Mouse (Mus musculus): ENCODE measurements around the gene Mael. TPM values are rescaled to one million over a fixed set of nuclear protein-coding genes. Genes with fewer than 3 reads are reported as not detected.
A peak's percentile ranks its signal among the peaks of the same experiment; 100 is the strongest.

Gene Mael
- not detected in 2 replicates for polyA plus RNA-seq (2015; fragmentation: Nextera tagmentation; extraction: Ambion mirVana)

GRCm38 (mm10) chr1:166238315-166238969 lies at the start of gene Mael:
Mael (minus strand) TSS chr1:166238747.
- no peak within 1 kb of the TSS for H3K4me3 ChIP-seq (replicated peaks; ENCODE audit: low read length)
- WGBS = 90% methylated on average over 53 of the region's 53 CpGs
- H3K9me3 ChIP-seq (ENCODE audit: control insufficient read depth, low read length) = peaks cover 4% of the 10 kb centered on the region; the same call in 1 of the 2 replicates
- no peaks in the 10 kb centered on the region for H3K36me3 ChIP-seq (ENCODE audit: control insufficient read depth, insufficient read depth)
- H3K4me2 ChIP-seq (ENCODE audit: low read length) = no peak within 1 kb of the TSS
- no peaks in the 10 kb centered on the region for H3K27me3 ChIP-seq (replicated peaks; ENCODE audit: control insufficient read depth, insufficient read depth, low read length)
- ATAC-seq = no peak
- no peaks in the 10 kb centered on the region for H3K4me1 ChIP-seq (replicated peaks; ENCODE audit: control insufficient read depth, insufficient read depth, low read length)
- no peak within 1 kb of the TSS for H3K27ac ChIP-seq (ENCODE audit: low read length)
- no peak within 1 kb of the TSS for H3K9ac ChIP-seq (replicated peaks; ENCODE audit: low read depth, low read length)

DNA sequence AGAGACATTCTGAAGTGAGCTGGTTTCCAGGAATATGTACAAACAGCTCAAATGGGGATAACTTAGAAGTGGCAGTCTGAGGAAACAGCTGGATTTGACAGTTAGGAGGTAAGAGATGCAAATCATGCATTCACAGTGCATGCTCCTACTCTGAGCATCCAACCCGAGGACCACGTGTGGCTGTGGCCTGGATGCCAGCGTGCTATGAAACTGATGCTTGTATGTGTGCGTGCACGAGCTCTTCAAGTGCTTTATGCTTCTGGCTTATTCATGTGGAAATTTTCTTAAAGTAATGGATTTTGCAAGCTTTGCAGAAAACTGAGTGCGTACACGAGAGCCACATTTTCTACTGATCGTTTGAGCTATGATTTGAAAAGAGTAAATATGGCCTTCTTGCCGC lies 47.7 kb upstream of the Mael start:
- H3K4me1 ChIP-seq (replicated peaks; ENCODE audit: control insufficient read depth, insufficient read depth, low read length) = peaks cover 39% of the 10 kb centered on the region
- no peak overlapping the region for H3K4me3 ChIP-seq (replicated peaks; ENCODE audit: low read length)
- no peak overlapping the region for H3K9ac ChIP-seq (replicated peaks; ENCODE audit: low read depth, low read length)
- H3K4me2 ChIP-seq (ENCODE audit: low read length) = peak overlapping the region; percentile 17
- peak overlapping the region; percentile 62 for H3K27ac ChIP-seq (ENCODE audit: low read length)
- no peak for ATAC-seq
- H3K36me3 ChIP-seq (ENCODE audit: control insufficient read depth, insufficient read depth) = no peaks in the 10 kb centered on the region
- H3K9me3 ChIP-seq (ENCODE audit: control insufficient read depth, low read length) = no peaks in the 10 kb centered on the region
- no peaks in the 10 kb centered on the region for H3K27me3 ChIP-seq (replicated peaks; ENCODE audit: control insufficient read depth, insufficient read depth, low read length)
- WGBS = 36% methylated on average over 9 of the region's 9 CpGs

GRCm38 (mm10) chr1:166284390-166284789 lies 45.8 kb upstream of the Mael start:
- 50% methylated on average over 8 of the region's 8 CpGs for WGBS
- no peak overlapping the region for H3K4me3 ChIP-seq (replicated peaks; ENCODE audit: low read length)
- no peaks in the 10 kb centered on the region for H3K27me3 ChIP-seq (replicated peaks; ENCODE audit: control insufficient read depth, insufficient read depth, low read length)
- peaks cover 53% of the 10 kb centered on the region for H3K4me1 ChIP-seq (replicated peaks; ENCODE audit: control insufficient read depth, insufficient read depth, low read length)
- H3K4me2 ChIP-seq (ENCODE audit: low read length) = 0 out of 2 replicates have a peak overlapping the region, but pooled peaks have one; percentile 8
- ATAC-seq = no peak
- H3K9me3 ChIP-seq (ENCODE audit: control insufficient read depth, low read length) = no peaks in the 10 kb centered on the region
- no peaks in the 10 kb centered on the region for H3K36me3 ChIP-seq (ENCODE audit: control insufficient read depth, insufficient read depth)
- H3K9ac ChIP-seq (replicated peaks; ENCODE audit: low read depth, low read length) = no peak overlapping the region
- peak overlapping the region; percentile 69 for H3K27ac ChIP-seq (ENCODE audit: low read length)

- Histone ChIP-seq H3K4me2 (ENCODE audit: low read length) (no peak overlapping the region), H3K27ac (ENCODE audit: low read length) (peak overlapping the region; percentile 58; the same call in 1 of the 2 replicates), H3K4me1 (replicated peaks; ENCODE audit: control insufficient read depth, insufficient read depth, low read length) (peaks cover 62% of the 10 kb centered on the region), H3K27me3 (replicated peaks; ENCODE audit: control insufficient read depth, insufficient read depth, low read length) (no peaks in the 10 kb centered on the region), H3K4me3 (replicated peaks; ENCODE audit: low read length) (no peak overlapping the region), H3K9ac (replicated peaks; ENCODE audit: low read depth, low read length) (no peak overlapping the region), H3K36me3 (ENCODE audit: control insufficient read depth, insufficient read depth) (no peaks in the 10 kb centered on the region), H3K9me3 (ENCODE audit: control insufficient read depth, low read length) (no peaks in the 10 kb centered on the region)
- ATAC-seq = no peak
- 37% methylated on average over 6 of the region's 6 CpGs for WGBS
These were observed 44.9 kb upstream of the Mael start for GRCm38 (mm10) chr1:166283451-166283850.

DNA sequence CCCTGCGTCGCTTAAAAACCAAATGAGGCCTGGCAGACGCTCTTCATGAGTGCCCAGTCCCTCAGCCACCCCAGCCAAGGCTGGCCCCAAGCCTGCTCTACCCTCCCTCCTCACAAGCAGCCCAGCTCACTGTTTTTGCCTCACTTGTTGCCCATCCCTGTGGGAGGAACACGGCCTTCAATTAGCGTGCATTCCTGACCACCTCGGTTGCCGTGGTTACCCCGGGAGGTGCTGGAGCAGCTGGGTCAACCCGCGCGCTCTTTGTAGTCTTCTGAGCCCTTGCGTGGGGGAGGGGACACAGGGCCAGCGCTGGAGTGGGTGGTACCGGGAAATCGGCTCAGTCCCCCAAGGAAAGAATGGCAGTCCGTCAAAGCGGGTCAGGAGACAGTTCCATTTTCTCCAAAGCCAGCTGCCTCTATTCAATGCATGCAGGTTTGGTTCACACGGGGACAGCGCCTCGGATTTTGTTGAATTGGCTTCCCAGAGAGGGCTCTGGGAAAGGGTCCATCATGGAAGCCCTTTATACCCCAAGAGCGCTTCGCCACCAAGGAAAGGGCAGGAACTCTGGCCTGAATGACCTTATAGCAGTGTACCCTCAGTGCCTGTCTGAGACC lies 44.2 kb upstream of the Mael start:
- peak overlapping the region; percentile 2; the same call in 1 of the 2 replicates for H3K9ac ChIP-seq (replicated peaks; ENCODE audit: low read depth, low read length)
- H3K4me1 ChIP-seq (replicated peaks; ENCODE audit: control insufficient read depth, insufficient read depth, low read length) = peaks cover 63% of the 10 kb centered on the region
- no peaks in the 10 kb centered on the region for H3K27me3 ChIP-seq (replicated peaks; ENCODE audit: control insufficient read depth, insufficient read depth, low read length)
- no peaks in the 10 kb centered on the region for H3K36me3 ChIP-seq (ENCODE audit: control insufficient read depth, insufficient read depth)
- peak; percentile 83 for ATAC-seq
- H3K4me3 ChIP-seq (replicated peaks; ENCODE audit: low read length) = no peak overlapping the region; the same call in 1 of the 2 replicates
- peak overlapping the region; percentile 37 for H3K4me2 ChIP-seq (ENCODE audit: low read length)
- WGBS = 1% methylated on average over 22 of the region's 22 CpGs
- peak overlapping the region; percentile 58 for H3K27ac ChIP-seq (ENCODE audit: low read length)
- H3K9me3 ChIP-seq (ENCODE audit: control insufficient read depth, low read length) = no peaks in the 10 kb centered on the region

- H3K4me3 ChIP-seq (replicated peaks; ENCODE audit: low read length) = no peak overlapping the region
- no peak for ATAC-seq
- H3K4me2 ChIP-seq (ENCODE audit: low read length) = no peak overlapping the region
- H3K9ac ChIP-seq (replicated peaks; ENCODE audit: low read depth, low read length) = no peak overlapping the region
- no peaks in the 10 kb centered on the region for H3K9me3 ChIP-seq (ENCODE audit: control insufficient read depth, low read length)
- H3K36me3 ChIP-seq (ENCODE audit: control insufficient read depth, insufficient read depth) = no peaks in the 10 kb centered on the region
- H3K4me1 ChIP-seq (replicated peaks; ENCODE audit: control insufficient read depth, insufficient read depth, low read length) = peaks cover 63% of the 10 kb centered on the region
- no peaks in the 10 kb centered on the region for H3K27me3 ChIP-seq (replicated peaks; ENCODE audit: control insufficient read depth, insufficient read depth, low read length)
- 0 out of 2 replicates have a peak overlapping the region, but pooled peaks have one; percentile 26 for H3K27ac ChIP-seq (ENCODE audit: low read length)
- 21% methylated on average over 3 of the region's 3 CpGs for WGBS
These were observed 43.3 kb upstream of the Mael start for GRCm38 (mm10) chr1:166281836-166282235.

- Histone ChIP-seq H3K27ac (ENCODE audit: low read length) (peak overlapping the region; percentile 58; the same call in 1 of the 2 replicates), H3K36me3 (ENCODE audit: control insufficient read depth, insufficient read depth) (no peaks in the 10 kb centered on the region), H3K9ac (replicated peaks; ENCODE audit: low read depth, low read length) (no peak overlapping the region), H3K27me3 (replicated peaks; ENCODE audit: control insufficient read depth, insufficient read depth, low read length) (no peaks in the 10 kb centered on the region), H3K9me3 (ENCODE audit: control insufficient read depth, low read length) (no peaks in the 10 kb centered on the region), H3K4me1 (replicated peaks; ENCODE audit: control insufficient read depth, insufficient read depth, low read length) (peaks cover 60% of the 10 kb centered on the region), H3K4me3 (replicated peaks; ENCODE audit: low read length) (no peak overlapping the region), H3K4me2 (ENCODE audit: low read length) (peak overlapping the region; percentile 4; the same call in 1 of the 2 replicates)
- WGBS = 5% methylated on average over 1 of the region's 1 CpGs
- ATAC-seq = no peak
These were observed 42.7 kb upstream of the Mael start for GRCm38 (mm10) chr1:166281287-166281686.

DNA sequence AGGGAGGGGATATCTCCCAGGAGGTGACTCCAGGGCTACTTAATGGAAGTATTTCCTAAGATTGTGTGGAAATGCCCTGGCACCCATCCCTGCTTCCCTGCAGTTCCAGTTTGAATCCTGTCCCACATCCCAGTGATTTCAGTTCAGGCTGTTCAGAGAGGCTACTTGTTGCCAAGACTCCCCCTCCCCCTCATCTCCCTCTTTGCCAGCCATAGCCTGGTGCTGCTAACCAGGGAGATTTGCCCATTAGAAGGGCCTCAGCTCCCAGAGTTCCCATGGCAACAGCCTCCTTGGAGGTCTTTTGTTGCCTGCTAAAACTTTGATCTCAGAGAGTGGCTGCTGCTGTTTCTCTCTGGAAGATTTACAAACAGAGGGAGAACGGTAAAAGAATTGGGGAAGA lies 42.0 kb upstream of the Mael start:
- 0% methylated on average over 1 of the region's 1 CpGs for WGBS
- Histone ChIP-seq H3K27ac (ENCODE audit: low read length) (peak overlapping the region; percentile 31; the same call in 1 of the 2 replicates), H3K4me2 (ENCODE audit: low read length) (no peak overlapping the region), H3K4me1 (replicated peaks; ENCODE audit: control insufficient read depth, insufficient read depth, low read length) (peaks cover 56% of the 10 kb centered on the region), H3K9ac (replicated peaks; ENCODE audit: low read depth, low read length) (no peak overlapping the region), H3K4me3 (replicated peaks; ENCODE audit: low read length) (no peak overlapping the region), H3K9me3 (ENCODE audit: control insufficient read depth, low read length) (no peaks in the 10 kb centered on the region), H3K36me3 (ENCODE audit: control insufficient read depth, insufficient read depth) (no peaks in the 10 kb centered on the region), H3K27me3 (replicated peaks; ENCODE audit: control insufficient read depth, insufficient read depth, low read length) (no peaks in the 10 kb centered on the region)
- ATAC-seq = peak; percentile 84

- Histone ChIP-seq H3K4me2 (ENCODE audit: low read length) (peak overlapping the region; percentile 1; the same call in 1 of the 2 replicates), H3K27me3 (replicated peaks; ENCODE audit: control insufficient read depth, insufficient read depth, low read length) (no peaks in the 10 kb centered on the region), H3K9me3 (ENCODE audit: control insufficient read depth, low read length) (no peaks in the 10 kb centered on the region), H3K27ac (ENCODE audit: low read length) (peak overlapping the region; percentile 6), H3K9ac (replicated peaks; ENCODE audit: low read depth, low read length) (no peak overlapping the region), H3K4me1 (replicated peaks; ENCODE audit: control insufficient read depth, insufficient read depth, low read length) (peaks cover 56% of the 10 kb centered on the region), H3K4me3 (replicated peaks; ENCODE audit: low read length) (no peak overlapping the region), H3K36me3 (ENCODE audit: control insufficient read depth, insufficient read depth) (no peaks in the 10 kb centered on the region)
- no peak for ATAC-seq
- WGBS = 9% methylated on average over 9 of the region's 9 CpGs
These were observed 41.1 kb upstream of the Mael start for GRCm38 (mm10) chr1:166279580-166280206.

All from forebrain, embryonic 16.5 days (tissue).